Mouse (Mus musculus) CH12.LX (cell line): ENCODE measurements at regions not wholly inside any gene's neighbourhood (a gene's known extent, or its start where the extent isn't known, plus 50 kb on each side); places are given as distances from the start of the nearest gene placed in this dataset.

Experiments used
- DNase-seq: peaks from one replicate; pipeline ENCODE4 v3.0.0-alpha.2; 2013; ENCODE audit errors: extremely low read depth
- H3K27ac ChIP-seq: 2 replicates; pipeline ENCODE4 v1.5.1; 2012; ENCODE audit warnings: low read depth, mild to moderate bottlenecking, control low read depth, moderate library complexity; ENCODE audit not compliant: insufficient read depth
- H3K27me3 ChIP-seq: replicated peaks from 2 replicates; pipeline ENCODE3; 2012; ENCODE audit warnings: inconsistent platforms
- H3K36me3 ChIP-seq, 2 experiments: replicated peaks in 1 of 2; 2 replicates each; pipeline versions ENCODE3 to v1.6.1; 2012; ENCODE audit warnings: inconsistent platforms in 1 of 2, low read length in 1 of 2, mild to moderate bottlenecking in 1 of 2, mixed read lengths in 1 of 2, moderate library complexity in 1 of 2; ENCODE audit not compliant: control insufficient read depth in 1 of 2, insufficient read depth in 1 of 2
- H3K4me1 ChIP-seq, 2 experiments: 2 replicates each; pipeline ENCODE4 v1.6.1; 2012; ENCODE audit warnings: inconsistent platforms in 1 of 2, moderate library complexity in 1 of 2; ENCODE audit not compliant: insufficient read depth in 2 of 2, control insufficient read depth in 1 of 2
- H3K4me2 ChIP-seq: 2 replicates; pipeline ENCODE4 v1.6.1; 2012; ENCODE audit warnings: low read depth, mild to moderate bottlenecking, control low read depth; ENCODE audit not compliant: poor library complexity, insufficient read depth, severe bottlenecking
- H3K4me3 ChIP-seq, 3 experiments: fragments of 150-350 bp in 1 of 3; sonication (generic) in 1 of 3; replicated peaks in 1 of 3; 2 replicates each; pipeline versions ENCODE3 to v1.5.1; 2011 to 2012; ENCODE audit warnings: low read depth in 2 of 3, low read length in 2 of 3, mild to moderate bottlenecking in 2 of 3, moderate library complexity in 2 of 3, control low read depth in 1 of 3, improper control_type of control experiment in 1 of 3, inconsistent platforms in 1 of 3, mixed read lengths in 1 of 3; ENCODE audit not compliant: poor library complexity in 1 of 3
- H3K79me2 ChIP-seq: replicated peaks from 2 replicates; pipeline ENCODE4 v1.6.1; 2012; ENCODE audit warnings: mild to moderate bottlenecking, moderate library complexity; ENCODE audit not compliant: control insufficient read depth, poor library complexity, insufficient read depth, severe bottlenecking; ENCODE audit errors: extremely low read depth
- H3K9ac ChIP-seq: 2 replicates; pipeline ENCODE4 v1.6.1; 2012; ENCODE audit warnings: low read depth, mild to moderate bottlenecking, control low read depth, moderate library complexity; ENCODE audit not compliant: insufficient read depth
- H3K9me3 ChIP-seq: replicated peaks from 2 replicates; pipeline ENCODE3; 2012; ENCODE audit warnings: low read length, inconsistent platforms, mixed read lengths
- BHLHE40 ChIP-seq: IDR thresholded peaks from 2 replicates; pipeline ENCODE4 v1.6.1; 2011; ENCODE audit warnings: mild to moderate bottlenecking, low read depth, low read length, improper control_type of control experiment
- CHD1 ChIP-seq: IDR thresholded peaks from 2 replicates; pipeline ENCODE4 v1.6.1; 2012; ENCODE audit warnings: low read depth, low read length, improper control_type of control experiment, inconsistent platforms
- CHD2 ChIP-seq: IDR thresholded peaks from 2 replicates; pipeline ENCODE4 v1.6.1; 2011; ENCODE audit warnings: low read length, improper control_type of control experiment
- ELF1 ChIP-seq: IDR thresholded peaks from 2 replicates; pipeline ENCODE4 v1.6.1; 2014; ENCODE audit warnings: low read depth, mild to moderate bottlenecking, inconsistent platforms, low read length, improper control_type of control experiment
- EP300 ChIP-seq: IDR thresholded peaks from 2 replicates; pipeline ENCODE4 v1.6.1; 2011; ENCODE audit warnings: low read length, improper control_type of control experiment
- MAFK ChIP-seq: IDR thresholded peaks from 2 replicates; pipeline ENCODE4 v1.6.1; 2011; ENCODE audit warnings: low read length, improper control_type of control experiment; ENCODE audit not compliant: insufficient replicate concordance
- MAX ChIP-seq: IDR thresholded peaks from 2 replicates; pipeline ENCODE4 v1.6.1; 2011; ENCODE audit warnings: low read length, improper control_type of control experiment
- MXI1 ChIP-seq: IDR thresholded peaks from 2 replicates; pipeline ENCODE4 v1.6.1; 2011; ENCODE audit warnings: mild to moderate bottlenecking, low read depth, low read length, improper control_type of control experiment
- NELFE ChIP-seq: IDR thresholded peaks from 2 replicates; pipeline ENCODE4 v1.6.1; 2011; ENCODE audit warnings: low read depth, low read length, improper control_type of control experiment
- PAX5 ChIP-seq: IDR thresholded peaks from 2 replicates; pipeline ENCODE4 v1.6.1; 2012; ENCODE audit warnings: low read length, inconsistent platforms, mixed read lengths
- POLR2A ChIP-seq: IDR thresholded peaks from 2 replicates; pipeline ENCODE4 v1.6.1; 2011; ENCODE audit warnings: low read depth, mild to moderate bottlenecking, improper control_type of control experiment, low read length
- SMC3 ChIP-seq: IDR thresholded peaks from 2 replicates; pipeline ENCODE4 v1.6.1; 2011; ENCODE audit warnings: low read depth, low read length, improper control_type of control experiment
- TCF12 ChIP-seq: IDR thresholded peaks from 2 replicates; pipeline ENCODE4 v1.6.1; 2014; ENCODE audit warnings: low read depth, mild to moderate bottlenecking, inconsistent platforms, low read length, improper control_type of control experiment
- UBTF ChIP-seq: IDR thresholded peaks from 2 replicates; pipeline ENCODE4 v1.6.1; 2012; ENCODE audit warnings: low read depth, mild to moderate bottlenecking, inconsistent platforms, low read length, improper control_type of control experiment, moderate library complexity
- USF1 ChIP-seq: IDR thresholded peaks from 2 replicates; pipeline ENCODE4 v1.6.1; 2014; ENCODE audit warnings: low read depth, mild to moderate bottlenecking, inconsistent platforms, low read length, improper control_type of control experiment
- ZC3H11A ChIP-seq: IDR thresholded peaks from 2 replicates; pipeline ENCODE4 v1.6.1; 2012; ENCODE audit warnings: low read depth, mild to moderate bottlenecking, inconsistent platforms, low read length, improper control_type of control experiment
- dilution Hi-C: fragments of 300-500 bp; cut with MboI; formaldehyde crosslinking; loops from 2 replicates; pipeline ENCODE4 v1.14.3; 2020; ENCODE audit warnings: low sequenced_read_pairs; ENCODE audit not compliant: extremely low pct_unique_long_range_greater_than_20kb, extremely low pct_ligation_motif_present
- in situ Hi-C: fragments of 300-500 bp; cut with MboI; formaldehyde crosslinking; loops from 3 replicates; pipeline ENCODE4 v1.14.3; 2019; ENCODE audit warnings: low sequenced_read_pairs, low pct_ligation_motif_present, low pct_unique_long_range_greater_than_20kb, mixed read lengths

DNA sequence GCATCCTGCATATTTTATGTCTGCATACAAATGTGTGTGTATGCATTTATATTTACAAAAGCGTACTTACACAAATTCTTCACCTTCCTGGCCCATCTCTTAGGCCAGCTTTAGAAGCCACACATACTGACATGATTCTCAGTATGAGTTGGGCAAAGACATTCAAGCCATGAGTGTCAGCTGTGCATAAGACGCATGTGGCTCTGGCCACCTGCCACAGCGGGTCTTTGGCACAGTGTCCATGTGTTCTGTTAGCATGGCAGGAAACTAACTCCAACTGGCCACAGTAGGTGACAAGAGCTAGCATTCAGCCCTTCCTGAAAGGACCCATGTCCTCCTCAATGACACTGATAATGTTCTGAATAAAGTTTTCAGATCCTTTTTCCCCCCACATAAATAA lies 49.8 kb upstream of the Mbnl2 start:
- Histone ChIP-seq H3K79me2 (no peaks in the 10 kb centered on the region), H3K27ac (no peak overlapping the region), H3K4me3 (no peak overlapping the region), H3K27me3 (no peaks in the 10 kb centered on the region), H3K4me2 (no peak overlapping the region), H3K4me1 (no peaks in the 10 kb centered on the region; a peak in 1 of 4 replicates), H3K9me3 (no peaks in the 10 kb centered on the region), H3K9ac (no peak overlapping the region), H3K36me3 (no peaks in the 10 kb centered on the region)
- no peak for DNase-seq
- in situ Hi-C loops (no loop called here), dilution Hi-C loops (no loop called here)
- TF ChIP-seq EP300 (no peak), BHLHE40 (no peak), MXI1 (no peak), NELFE (no peak), POLR2A (no peak), TCF12 (no peak), CHD1 (no peak), USF1 (no peak), CHD2 (no peak), ZC3H11A (no peak), MAFK (no peak), UBTF (no peak), PAX5 (no peak), SMC3 (no peak), MAX (no peak), ELF1 (no peak)
